Mouse (Mus musculus): ENCODE data around the gene Capns1. TPM values are rescaled to one million over a fixed set of nuclear protein-coding genes. Genes with fewer than 3 reads are reported as not detected.
A peak's percentile ranks its signal among the peaks of the same experiment; 100 is the strongest.
"Not testable (repeated sequence)": the region's sequence is repeated elsewhere in the genome, so short reads cannot be mapped to it uniquely, and the experiment has no call there.

Gene Capns1
- total RNA-seq (2021) = 100 to 1,000 TPM; 207 to 234 TPM

DNA sequence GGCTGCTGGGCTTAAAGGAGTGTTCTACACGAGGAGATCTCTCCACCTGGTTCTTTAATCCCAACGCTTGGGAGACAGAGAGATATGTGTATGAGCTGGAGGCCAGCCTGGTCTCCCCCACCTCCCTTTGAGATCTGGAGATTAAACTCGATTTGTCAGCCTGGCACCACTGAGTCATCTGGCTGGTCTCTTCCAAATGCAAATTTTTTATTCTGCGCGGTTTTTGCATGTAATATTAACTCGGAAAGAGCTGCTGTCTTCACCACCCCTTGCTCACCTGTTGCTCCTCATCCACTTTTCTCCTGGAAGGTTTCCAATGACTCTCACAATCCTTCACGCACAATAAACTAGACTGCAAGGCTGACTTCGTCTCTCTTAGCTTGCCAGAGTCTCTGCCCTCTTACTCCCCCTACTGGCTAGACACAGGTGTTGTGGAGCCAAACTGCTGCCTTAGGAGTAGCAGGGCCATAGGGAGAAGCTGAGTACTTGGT, at the start of gene Capns1:
Capns1 (minus strand) TSS at position 331 of the 491 bp plus-strand sequence.
- DNase-seq = peak in 1 of 2 experiments; percentile 61

DNA sequence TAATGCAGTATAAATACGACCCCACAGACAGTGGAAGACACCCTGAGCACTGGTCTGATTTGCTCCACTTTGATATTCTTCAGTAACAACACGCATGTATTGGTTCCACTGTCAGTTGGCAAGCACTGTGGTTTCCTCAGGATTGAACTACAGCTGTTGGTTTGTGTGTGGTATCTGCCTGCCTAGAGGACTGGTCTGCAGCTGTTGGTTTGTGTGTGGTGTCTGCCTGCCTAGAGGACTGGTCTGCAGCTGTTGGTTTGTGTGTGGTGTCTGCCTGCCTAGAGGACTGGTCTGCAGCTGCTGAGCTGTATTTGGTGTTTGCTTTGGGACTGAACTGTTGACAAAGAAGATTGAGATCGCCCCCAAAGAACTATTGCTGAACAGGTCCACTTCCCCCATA, 38.8 kb upstream of the Capns1 start:
- not testable (repeated sequence) for DNase-seq

DNA sequence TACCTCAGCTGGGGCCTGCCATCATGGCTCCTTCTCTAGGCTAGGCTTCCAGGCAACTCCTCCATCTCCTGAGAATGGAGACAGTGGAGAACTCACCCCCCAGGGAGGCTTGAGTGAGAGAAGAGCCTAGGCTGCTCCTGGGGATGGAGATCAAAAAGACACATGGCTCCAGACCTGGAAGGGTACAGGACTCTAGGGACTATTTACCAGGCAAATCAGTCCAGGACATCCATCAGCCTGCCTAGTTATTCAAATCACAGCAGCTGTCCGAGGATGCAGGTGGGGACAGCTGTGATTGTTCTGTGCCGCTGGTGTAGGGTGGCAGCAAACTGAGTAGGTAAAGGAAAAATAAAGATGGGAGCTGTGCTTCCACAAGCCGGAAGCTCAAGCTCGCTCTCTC, 37.0 kb upstream of the Capns1 start, which contains the start of gene Ovol3:
Ovol3 (minus strand) TSS at position 101 of the 400 bp plus-strand sequence.
- no peak for DNase-seq

DNA sequence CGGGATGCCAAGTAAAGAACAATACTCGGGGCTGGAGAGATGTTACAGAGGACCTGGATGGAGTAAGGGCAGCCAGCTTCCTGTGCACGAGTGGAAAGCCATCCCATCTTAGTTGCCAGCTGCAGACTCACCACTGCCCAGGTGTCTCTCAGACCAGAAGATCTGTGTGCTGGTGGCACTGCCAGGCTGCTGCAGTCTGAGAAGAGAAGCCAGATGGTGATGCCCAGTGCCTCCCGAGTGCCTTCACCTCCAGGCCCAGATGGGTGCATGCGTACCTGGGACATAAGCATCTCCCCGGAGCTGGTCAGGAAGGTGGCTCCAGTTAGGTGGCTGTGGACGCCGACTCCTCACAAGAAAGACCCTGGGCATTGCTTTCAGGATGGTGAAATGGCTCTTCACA, 36.5 kb upstream of the Capns1 start:
- no peak for DNase-seq

DNA sequence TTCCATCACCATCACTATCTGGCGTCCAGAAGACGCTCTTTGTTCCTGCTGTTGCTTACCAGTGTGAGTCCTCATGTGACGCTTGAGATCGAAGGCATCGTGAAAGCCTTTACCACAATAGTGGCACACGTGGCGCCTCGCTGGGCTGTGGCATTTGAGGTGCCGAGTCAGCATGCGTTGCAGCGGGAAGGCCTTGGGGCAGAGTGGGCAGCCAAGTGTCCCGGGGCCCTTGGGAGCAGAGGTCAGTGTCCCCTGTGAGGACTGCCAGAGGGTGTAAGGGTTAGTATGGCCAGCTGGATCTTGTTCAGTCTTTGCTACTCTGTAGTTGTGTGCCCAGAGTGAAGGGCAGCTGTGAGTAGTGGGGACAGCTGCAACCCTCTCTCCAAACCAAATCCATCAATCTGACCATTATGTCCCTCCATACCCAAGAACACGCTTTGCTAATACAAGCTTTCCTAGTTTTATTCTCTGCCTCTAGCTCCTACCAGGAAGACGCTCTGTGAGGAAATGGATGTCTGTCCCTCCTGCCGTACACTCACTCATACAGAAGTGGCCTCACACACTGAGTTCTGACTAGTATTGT, 35.8 kb upstream of the Capns1 start:
- DNase-seq = no peak

DNA sequence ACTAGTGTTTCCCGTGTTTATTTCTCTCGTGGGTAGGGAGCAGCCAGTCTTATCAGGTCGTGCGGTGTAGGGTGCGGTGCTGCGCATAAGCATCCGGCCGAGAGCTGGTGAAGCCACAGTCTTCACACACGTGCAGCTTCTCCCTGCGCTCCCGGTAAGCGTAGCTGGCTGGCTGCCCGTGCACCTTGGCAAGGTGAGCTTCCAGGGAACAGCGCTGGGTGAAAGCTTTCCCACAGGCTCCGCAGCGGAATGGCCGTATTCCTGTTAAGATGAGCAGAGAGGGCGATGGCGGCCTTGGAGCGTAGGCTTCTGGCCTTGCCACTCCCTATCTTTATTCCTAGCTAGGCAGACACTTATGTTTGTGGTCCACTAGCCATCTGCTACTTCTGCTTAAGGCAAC, 34.8 kb upstream of the Capns1 start:
- DNase-seq = no peak

DNA sequence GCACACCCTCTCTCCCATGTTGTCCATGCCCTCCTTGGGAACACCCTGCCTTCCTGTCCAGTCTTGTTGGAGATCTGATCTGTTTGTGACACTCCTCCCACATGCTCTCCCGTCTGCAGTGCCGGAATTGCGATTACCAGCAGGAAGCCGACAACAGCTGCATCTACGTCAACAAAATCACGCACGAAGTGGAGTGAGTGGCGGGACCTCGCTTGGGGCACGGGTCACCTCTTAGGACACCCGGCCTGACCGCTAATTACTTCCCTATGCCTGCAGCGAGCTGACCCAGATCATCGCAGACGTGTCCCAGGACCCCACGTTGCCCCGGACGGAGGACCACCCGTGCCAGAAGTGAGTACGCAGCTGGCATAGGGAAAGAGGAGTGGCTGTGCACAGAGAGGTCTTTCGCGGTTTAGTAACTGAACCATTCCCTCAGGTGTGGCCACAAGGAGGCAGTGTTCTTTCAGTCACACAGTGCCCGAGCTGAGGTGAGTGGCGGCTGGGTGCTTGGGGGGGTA, 34.1 kb upstream of the Capns1 start:
- DNase-seq = peak in 1 of 2 experiments; percentile 16

DNA sequence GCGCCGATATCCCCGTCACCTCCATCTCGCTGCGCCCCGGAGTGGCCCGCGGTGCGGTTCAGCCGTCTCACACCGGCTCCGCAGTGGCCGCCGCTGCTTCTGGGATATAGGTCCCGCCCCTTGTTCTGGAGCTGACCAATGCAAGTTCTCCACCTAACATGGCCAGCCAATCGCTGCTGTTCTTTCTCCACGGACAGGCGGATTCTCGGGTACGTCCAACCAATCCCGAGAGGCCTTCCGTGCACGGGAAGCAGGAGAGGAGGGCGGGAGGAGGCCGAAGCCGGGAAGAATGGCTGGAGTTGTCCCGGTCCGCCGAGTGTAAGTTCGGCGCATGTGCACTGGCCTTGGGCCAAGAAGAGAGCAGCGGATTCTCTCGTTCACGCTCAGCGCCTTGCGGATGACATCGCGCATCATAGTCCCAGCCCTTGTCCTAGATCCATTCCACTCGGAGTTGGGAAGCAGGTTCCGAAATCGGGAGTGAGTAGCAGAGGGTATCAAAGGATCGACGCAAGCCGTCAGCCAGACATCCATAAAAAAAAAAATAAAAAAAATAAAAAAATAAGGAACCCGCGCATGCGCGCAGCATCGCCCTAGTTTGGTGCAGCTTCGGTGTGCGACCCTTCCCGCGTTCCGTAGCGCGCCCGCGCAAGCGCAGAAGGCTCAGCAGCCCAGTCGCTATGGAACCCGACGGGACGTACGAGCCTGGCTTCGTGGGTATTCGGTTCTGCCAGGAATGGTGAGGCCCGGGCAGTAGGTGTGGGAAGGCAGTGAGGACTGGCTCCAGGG, 33.3 kb upstream of the Capns1 start, which contains the start of the genes Polr2i and Tbcb:
Polr2i (plus strand) TSS at position 280 of the 786 bp plus-strand sequence.
Tbcb (minus strand) TSS at position 604 of the 786 bp plus-strand sequence.
- DNase-seq = peak; percentile 99

DNA sequence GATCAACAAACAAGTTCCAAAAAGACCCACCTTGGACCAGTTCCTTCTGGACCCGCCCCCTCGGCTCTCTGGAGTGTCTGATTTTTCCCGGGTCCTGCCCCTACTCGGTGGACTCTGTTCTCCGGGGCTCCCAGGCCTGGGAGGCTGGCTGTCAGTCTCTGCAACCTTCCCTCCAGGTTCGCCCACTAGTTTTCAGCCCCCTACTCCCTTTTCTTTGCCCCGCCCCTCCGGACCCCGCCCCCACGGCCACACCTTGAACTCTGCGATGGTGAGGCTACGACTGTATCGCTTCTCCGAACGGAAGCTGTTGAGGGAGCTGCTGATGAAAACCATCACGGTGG, 32.7 kb upstream of the Capns1 start:
- no peak for DNase-seq

DNA sequence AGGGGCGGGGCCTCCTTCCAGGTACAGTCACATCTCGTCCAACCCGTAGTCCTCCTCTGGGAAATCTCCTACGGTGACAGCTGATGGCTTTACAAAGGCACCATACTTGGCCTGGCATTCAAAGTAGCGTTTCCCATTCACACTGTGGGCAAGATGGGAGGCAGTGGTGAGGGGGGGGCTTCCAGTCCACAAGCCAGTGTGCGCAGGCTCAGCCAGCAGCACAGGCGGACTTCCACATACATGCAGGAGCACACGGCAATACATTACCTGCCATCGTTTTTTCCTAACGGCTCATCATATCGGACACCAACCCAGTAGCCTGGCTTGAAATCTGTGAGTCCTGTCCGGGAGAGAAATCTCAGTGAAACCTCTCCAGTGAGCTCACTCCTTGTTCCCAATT, 25.6 kb upstream of the Capns1 start:
- no peak for DNase-seq

DNA sequence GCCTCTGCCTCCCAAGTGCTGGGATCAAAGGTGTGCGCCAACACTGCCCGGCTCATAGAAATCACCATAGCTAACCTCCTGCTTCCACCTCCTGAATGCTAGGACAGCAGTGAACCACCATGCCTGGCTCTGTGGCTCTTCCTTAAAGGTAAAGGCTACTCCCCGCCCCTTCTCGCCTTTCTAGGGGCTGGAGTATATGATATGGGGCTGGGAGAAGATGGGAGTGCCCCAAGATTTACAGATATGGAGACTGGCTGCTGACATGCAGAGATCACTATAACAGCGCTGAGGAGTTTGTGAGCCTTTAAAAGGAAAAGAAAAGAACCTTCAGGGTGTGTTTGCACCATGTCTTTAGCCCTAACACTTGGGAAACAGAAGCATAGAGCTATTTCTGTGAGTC, 23.6 kb upstream of the Capns1 start:
- no peak for DNase-seq

DNA sequence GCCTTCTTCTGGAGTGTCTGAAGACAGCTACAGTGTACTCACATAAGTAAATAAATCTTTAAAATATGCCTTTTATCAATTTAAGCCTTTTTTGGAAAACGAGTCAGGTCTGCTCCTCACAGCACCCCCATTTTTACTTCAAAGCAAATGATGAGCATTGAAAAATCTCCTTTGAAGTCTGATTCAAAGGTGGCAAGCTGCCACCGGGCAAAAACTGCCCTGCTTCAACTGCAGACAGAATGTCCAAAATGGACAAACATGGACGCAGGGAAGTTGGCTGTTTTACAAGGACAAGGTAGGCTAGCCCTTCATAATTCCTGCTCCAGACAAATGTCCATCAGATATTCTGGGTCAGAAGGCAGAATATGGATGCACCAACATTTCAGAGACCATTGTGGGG, 22.8 kb upstream of the Capns1 start:
- DNase-seq = no peak

DNA sequence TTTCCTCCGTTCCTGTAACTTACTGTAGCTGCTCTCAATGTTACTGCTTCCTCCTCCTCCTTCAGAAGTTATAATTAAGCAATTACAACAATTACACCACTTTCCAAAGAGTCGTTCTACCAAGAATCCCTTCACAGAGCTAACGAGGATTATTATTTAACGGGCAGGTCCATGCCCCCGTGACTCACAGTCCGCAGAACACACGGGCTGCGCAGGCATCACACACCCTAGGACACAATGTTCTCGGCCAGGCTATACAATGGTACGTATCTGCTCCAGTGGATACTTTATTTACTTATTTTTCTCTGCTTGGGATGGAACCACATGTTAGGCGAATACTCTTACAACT, 21.4 kb upstream of the Capns1 start:
- no peak for DNase-seq

DNA sequence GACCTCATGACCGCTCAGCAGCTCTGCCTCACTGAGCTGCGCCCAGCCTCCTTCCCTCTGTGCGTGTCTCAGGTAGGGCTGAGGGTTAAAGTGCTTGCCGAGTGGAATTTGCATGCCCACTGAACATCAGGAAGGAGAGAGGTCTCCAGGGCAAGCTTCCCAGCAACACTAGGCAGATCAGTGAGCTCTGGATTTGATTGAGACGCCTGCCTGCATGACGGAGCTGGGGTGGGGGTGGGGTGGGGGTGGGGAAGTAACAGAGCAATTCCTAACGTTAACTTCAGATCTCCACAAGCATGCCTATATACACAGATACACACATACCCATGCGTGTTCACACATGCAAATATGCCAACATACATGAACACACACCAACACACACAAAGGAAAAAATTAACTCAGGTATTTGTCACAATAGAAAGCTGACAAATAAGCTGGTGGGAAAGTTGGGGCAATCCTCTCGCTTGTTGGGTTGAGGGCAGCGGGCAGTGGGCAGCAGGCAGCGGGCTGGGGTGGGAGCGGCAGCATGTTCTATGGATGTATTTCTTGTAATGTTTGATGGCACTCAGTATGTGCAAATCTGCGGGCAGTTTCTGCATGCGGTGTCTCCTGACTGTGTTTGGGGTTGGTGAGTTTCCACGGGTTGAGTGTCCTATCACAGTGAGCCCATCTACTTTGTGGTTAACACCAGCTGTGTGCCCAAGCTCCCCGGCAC, 20.8 kb upstream of the Capns1 start:
- no peak for DNase-seq

DNA sequence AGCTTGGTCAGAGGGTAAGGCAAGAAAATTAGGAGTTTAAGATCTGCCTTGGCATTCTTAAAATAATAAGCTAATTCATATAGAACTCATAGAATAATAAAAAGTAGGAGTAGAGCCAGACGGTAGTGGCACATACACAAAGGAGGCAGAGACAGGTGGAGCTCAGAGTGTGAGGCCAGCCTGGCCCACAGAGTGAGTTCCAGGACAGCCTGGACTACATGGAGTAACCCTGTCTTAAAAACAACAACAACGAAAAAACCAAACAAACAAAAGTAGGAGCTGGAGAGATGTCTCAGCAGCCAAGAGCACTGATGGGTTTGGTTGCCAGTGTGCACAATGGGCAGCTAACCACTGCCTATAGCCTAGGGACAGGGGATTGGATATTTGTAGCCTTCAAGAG, 18.7 kb upstream of the Capns1 start:
- DNase-seq = no peak

DNA sequence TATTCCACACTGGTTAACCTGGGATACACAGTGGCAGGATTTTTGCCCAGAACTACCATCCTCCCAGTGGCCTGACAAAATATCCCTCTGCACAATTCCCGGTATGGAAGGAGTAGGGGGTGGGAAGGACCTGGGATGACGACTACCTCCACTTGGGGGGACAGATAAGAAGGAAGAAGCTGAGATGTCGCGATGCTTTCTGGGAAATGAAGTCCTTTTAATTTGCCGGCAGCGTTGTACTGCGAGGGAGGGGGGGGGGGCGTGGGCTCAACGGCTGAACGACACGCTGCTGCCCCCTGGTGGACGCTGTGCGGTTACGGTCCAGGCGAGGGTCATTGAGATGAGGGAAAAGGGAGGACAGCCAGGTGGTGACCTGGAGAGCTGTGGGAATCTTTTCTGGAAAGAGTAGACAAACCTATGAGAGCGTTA, 18.1 kb upstream of the Capns1 start:
- DNase-seq = peak in 1 of 2 experiments; percentile 56

DNA sequence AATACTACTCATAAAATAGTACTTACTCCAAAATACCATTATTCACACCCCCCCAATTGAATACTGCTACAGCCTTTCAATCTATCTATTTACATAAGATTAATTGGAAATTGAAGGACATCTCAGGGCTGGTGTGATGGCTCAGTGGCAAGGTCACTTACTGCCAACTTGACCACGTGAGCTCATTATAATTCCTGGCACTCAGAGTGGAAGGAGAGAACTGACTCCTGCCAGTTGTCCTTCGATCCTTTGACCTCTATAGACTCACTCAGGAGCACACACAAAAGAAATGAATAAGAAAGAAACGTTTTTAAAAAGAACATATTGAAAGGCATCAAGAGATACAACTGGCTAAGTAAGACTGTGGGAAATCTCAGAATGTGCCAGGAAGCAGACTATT, 17.3 kb upstream of the Capns1 start:
- no peak for DNase-seq

DNA sequence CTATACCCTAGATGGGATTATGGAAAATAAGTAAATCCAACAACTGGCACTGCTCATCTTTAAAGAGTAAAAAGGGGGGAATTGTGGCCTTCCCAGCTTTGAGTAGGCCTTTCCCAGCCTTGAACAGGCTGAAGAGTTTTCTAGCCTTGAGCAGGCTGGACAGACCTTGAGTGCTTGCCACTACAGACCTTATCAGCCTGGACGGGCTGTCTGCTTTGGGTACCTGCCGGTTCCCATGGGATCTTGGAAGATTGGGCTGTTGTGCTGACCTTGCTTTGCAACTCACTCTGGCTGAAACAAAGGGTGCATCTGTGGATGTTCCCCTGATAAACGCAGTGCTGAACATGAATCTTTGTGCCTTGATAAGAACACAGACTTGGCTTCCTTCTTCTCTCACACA, 15.3 kb upstream of the Capns1 start:
- DNase-seq = no peak

DNA sequence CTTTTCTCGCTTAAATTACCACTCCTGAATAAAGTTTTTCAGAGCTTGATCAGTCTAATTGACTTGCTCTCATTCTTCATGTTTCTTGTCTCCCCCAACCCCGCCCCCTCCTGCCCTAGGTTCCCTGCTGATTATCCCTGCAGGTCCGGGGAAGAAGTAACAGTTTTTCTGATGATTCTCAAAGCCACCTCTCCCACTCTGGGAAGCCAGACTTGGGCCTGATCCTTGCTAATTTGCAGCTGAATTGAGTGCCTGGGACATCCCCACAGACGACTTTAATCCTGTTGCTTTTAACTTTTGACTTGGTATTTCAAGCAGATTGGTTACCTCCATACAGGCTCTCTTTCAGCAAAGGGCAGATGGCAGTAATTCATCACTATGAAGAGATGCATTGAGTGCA, 12.4 kb upstream of the Capns1 start:
- DNase-seq = no peak

DNA sequence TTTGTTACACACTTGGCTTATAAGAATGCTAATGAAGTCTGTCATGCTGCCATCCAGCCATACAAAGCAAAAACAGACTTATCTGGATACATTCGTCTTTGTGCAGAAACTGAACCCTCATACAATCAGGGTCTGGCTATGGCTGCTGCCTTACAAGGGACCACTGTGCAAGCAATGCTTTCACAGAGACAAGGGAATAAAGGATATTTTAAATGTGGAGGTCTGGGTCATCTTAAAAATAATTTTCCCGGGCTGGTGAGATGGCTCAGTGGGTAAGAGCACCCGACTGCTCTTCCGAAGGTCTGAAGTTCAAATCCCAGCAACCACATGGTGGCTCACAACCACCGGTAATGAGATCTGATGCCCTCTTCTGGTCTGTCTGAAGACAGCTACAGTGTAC, 7.8 kb upstream of the Capns1 start:
- not testable (repeated sequence) for DNase-seq

DNA sequence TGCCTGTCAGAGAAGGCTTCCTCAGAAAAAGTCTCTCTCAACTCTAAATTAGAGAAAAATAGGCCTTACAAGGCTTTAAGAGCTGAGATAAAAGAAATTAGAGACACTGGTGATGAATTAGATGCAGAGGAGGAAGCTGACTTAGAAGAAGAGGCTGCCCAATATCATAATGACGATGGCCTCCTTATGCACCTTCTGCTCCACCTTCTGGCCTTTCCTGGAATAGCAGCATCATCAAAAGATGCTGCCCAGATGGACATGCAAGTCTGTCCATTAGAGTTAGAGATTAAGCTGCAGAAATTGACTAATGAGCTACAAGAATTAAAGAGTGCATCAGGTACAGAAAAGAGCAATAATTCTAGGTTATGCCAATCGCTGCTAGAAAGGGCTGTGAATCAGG, 6.8 kb upstream of the Capns1 start:
- no peak for DNase-seq

DNA sequence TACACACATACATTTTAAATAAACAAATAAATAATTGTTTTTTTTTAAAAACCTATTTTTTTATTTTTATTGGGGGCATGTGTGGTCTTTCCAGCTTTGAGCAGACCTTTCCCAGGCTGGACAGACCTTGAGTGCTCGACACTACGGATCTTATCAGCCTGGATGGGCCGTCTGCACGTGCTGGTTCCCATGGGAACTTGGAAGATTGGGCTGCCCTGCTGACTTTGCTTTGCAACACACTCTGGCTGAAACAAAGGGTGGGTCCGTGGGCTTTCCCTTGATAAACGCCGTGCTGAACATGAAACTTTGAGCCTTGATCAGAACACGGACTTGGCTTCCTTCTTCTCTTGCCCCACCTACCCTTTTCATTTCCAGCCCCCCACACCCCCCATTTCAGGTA, 5.8 kb upstream of the Capns1 start:
- no peak for DNase-seq

Measured in layer of hippocampus, postnatal 36 days (tissue).